ENCODE assay signal across 8 mouse cellular contexts in the genomic region with DNA sequence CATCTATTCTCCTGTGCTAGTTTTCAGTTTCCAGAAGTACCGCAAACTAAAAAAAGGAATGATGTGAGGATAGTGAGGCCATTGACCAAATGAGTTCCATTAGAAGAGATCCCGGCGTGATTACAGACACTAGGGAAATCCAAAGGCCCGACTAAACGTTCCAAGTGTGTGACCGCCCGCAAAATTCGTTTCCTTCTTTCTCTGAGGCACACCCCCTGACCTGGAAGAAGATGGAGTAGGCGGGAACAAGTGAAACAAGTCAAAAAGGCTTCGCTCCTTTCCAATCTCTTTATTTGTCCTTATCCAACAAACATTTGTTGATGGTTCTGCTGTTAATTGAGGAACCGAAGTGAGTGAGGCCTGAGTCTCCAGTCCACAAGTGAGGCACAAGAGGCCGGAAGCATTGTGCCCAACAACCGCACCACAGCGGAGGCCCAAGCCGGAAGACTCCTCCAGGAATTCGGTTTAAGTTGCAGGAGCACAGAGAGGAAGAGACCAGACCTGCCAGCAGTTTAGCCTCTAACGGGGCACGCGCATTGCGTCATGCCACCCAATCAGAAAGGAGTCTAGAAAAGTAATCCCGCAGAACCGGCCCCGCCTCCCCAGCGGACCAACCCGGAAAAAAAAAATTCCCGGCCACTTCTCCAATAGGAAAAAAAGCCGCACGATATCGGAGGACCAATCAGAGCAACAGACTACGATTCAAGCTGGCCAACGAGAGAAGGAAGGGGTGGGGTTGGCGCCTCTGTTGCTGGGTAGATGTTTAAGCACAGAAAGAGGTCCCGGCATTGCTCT. TPM values are rescaled to one million over a fixed set of nuclear protein-coding genes. Genes with fewer than 3 reads are reported as not detected.
DNase-seq lines count a peak whose midpoint lies in the region; ATAC-seq and TF ChIP-seq lines count a peak whose summit lies in the region.

Ttc9c (minus strand) TSS at position 533 of the 795 bp plus-strand sequence.

- peak; percentile 92 for ATAC-seq in forebrain, postnatal 0 days
- peak; percentile 95 for ATAC-seq in neural tube, embryonic 15.5 days (ENCODE audit: low FRiP score)

- peaks cover 32% of the 10 kb centered on the region for H3K4me1 ChIP-seq in forebrain, postnatal 0 days (ENCODE audit: insufficient read depth)
- peaks cover 60% of the 10 kb centered on the region for H3K4me1 ChIP-seq in neural tube, embryonic 15.5 days

- no peak for TF ChIP-seq CTCF in forebrain, postnatal 0 days (IDR thresholded peaks at IDR 0.05; ENCODE audit: low read depth)

- peak within 1 kb of the TSS; percentile 96 for H3K9ac ChIP-seq in forebrain, postnatal 0 days
- peak within 1 kb of the TSS; percentile 90 for H3K9ac ChIP-seq in neural tube, embryonic 15.5 days (replicated peaks)

- no peaks in the 10 kb centered on the region for H3K27me3 ChIP-seq in forebrain, postnatal 0 days (ENCODE audit: insufficient read depth, low read length)
- H3K27me3 ChIP-seq in neural tube, embryonic 15.5 days (replicated peaks): no peaks in the 10 kb centered on the region

- peak; percentile 99 for DNase-seq in Muller cell, postnatal 12 days (ENCODE audit: inconsistent ontology term)
- DNase-seq in cerebellum, adult 8-10 months: peak; percentile 94
- DNase-seq in forebrain, postnatal 0 days: peak; percentile 99
- peak; percentile 91 to 92 for DNase-seq in heart, postnatal 36 days
- DNase-seq in layer of hippocampus, adult 18-20 months (ENCODE audit: low spot score in 2 of 2): peak; percentile 98
- DNase-seq in lung, adult 18-20 months: peak; percentile 99
- DNase-seq in thymus, adult 18-20 months: peak; percentile 89 to 95

- WGBS in forebrain, postnatal 0 days: under 1% methylated on average over 33 of the region's 33 CpGs
- WGBS in neural tube, embryonic 15.5 days: under 1% methylated on average over 33 of the region's 33 CpGs

- H3K9me3 ChIP-seq in forebrain, postnatal 0 days (ENCODE audit: low read length): no peaks in the 10 kb centered on the region
- H3K9me3 ChIP-seq in neural tube, embryonic 15.5 days (replicated peaks): no peaks in the 10 kb centered on the region

- H3K4me2 ChIP-seq in forebrain, postnatal 0 days (ENCODE audit: low read depth): peak within 1 kb of the TSS; percentile 88
- H3K4me2 ChIP-seq in neural tube, embryonic 15.5 days: peak within 1 kb of the TSS; percentile 95

- intact Hi-C loops in heart, postnatal 36 days (cut with DNase I): no loop called here

- peaks cover 11% of the 10 kb centered on the region for H3K36me3 ChIP-seq in forebrain, postnatal 0 days (ENCODE audit: insufficient read depth)
- H3K36me3 ChIP-seq in neural tube, embryonic 15.5 days: peaks cover 23% of the 10 kb centered on the region

- peak within 1 kb of the TSS; percentile 100 for H3K27ac ChIP-seq in forebrain, postnatal 0 days (ENCODE audit: low read depth, low read length)
- peak within 1 kb of the TSS; percentile 100 for H3K27ac ChIP-seq in neural tube, embryonic 15.5 days (replicated peaks)

- H3K4me3 ChIP-seq in forebrain, postnatal 0 days (ENCODE audit: low read depth, low read length): peak within 1 kb of the TSS; percentile 97
- H3K4me3 ChIP-seq in neural tube, embryonic 15.5 days (replicated peaks): peak within 1 kb of the TSS; percentile 83

RNA-seq across cellular contexts. Expression of gene Ttc9c, which starts in this region (rescaled TPM):
- total RNA-seq in forebrain, postnatal 0 days (2014; rRNA removed): 71.9 and 72.6 TPM in 2 replicates
- 34.1 and 44.4 TPM in 2 replicates for polyA plus RNA-seq in forebrain, postnatal 0 days (2015; fragmentation: Nextera tagmentation; extraction: Ambion mirVana)
- 10 to 100 TPM; 11.6 to 14.7 TPM for total RNA-seq in heart, postnatal 36 days (2021)
- 10 to 100 TPM; 39.9 to 41.1 TPM for total RNA-seq in layer of hippocampus, adult 18-20 months (2021)
- polyA plus RNA-seq in neural tube, embryonic 15.5 days (2015; fragmentation: Nextera tagmentation; extraction: Ambion mirVana): 54.2 and 57.3 TPM in 2 replicates

Comparison
In these comparisons a context has a peak if more than half of its experiments do, and no peak if none do; other contexts are left out.
1. Peak in every context shown above with its lines: DNase-seq, ATAC-seq, H3K4me3 ChIP-seq and H3K27ac ChIP-seq.